41 mouse cellular contexts compared by ENCODE assay signal in genomic region chr7:143913611-143914010, GRCm38 (mm10). TPM values are rescaled to one million over a fixed set of nuclear protein-coding genes. Genes with fewer than 3 reads are reported as not detected.
DNase-seq lines count a peak whose midpoint lies in the region; TF ChIP-seq lines count a peak whose summit lies in the region.
"Had no signal": no experiment of that assay in that cellular context is flagged by ENCODE, and none has a peak within 500 bp of the region (broad histone marks: within the 10 kb centered on the region; RNA-seq: fewer than 3 reads in every experiment).

No protein-coding gene starts in this region.

- H3K4me1 ChIP-seq in heart, adult 2 months (ENCODE audit: control insufficient read depth, insufficient read depth, low read length), result no peaks in the 10 kb centered on the region
- H3K4me1 ChIP-seq: embryonic facial prominence, embryonic 13.5 days; forebrain, embryonic 10.5 days; forebrain, embryonic 15.5 days; kidney, embryonic 15.5 days; limb, embryonic 12.5 days; liver, embryonic 15.5 days; midbrain, embryonic 10.5 days; neural tube, embryonic 12.5 days had no signal

- H3K79me2 ChIP-seq in heart, adult 2 months (replicated peaks; ENCODE audit: control insufficient read depth, insufficient read depth, low read length), result no peaks in the 10 kb centered on the region

- DNase-seq in cerebellum, adult 18-20 months, result peak; percentile 7 to 8
- no peak for DNase-seq in cerebellum, postnatal 4 days (ENCODE audit: low spot score in 2 of 2)
- peak; percentile 22 to 44 for DNase-seq in layer of hippocampus, postnatal 10 days (ENCODE audit: low spot score in 2 of 2)
- no peak for DNase-seq in layer of hippocampus, adult 18-20 months (ENCODE audit: low spot score in 2 of 2)
- peak; percentile 17 to 31 for DNase-seq in adrenal gland, adult 18-20 months (ENCODE audit: low spot score in 2 of 2)
- DNase-seq in adrenal gland, postnatal 14 days, result peak; percentile 69
- no peak for DNase-seq in heart, adult 2 months
- DNase-seq in retina, postnatal 1 day, result no peak
- DNase-seq: gastrocnemius, postnatal 36 days; heart, postnatal 14 days; kidney, adult 18-20 months; kidney, postnatal 25 days; lung, embryonic 14.5 days; right cerebral cortex, postnatal 14 days; thymus, postnatal 4 days had no signal

- no peak overlapping the region for H3K4me3 ChIP-seq in heart, adult 2 months
- H3K4me3 ChIP-seq: embryonic facial prominence, embryonic 13.5 days; forebrain, embryonic 10.5 days; forebrain, embryonic 15.5 days; kidney, embryonic 15.5 days; layer of hippocampus, adult 2 months; limb, embryonic 12.5 days; liver, embryonic 15.5 days; midbrain, embryonic 10.5 days; myocyte; neural tube, embryonic 12.5 days had no signal

- H3K27me3 ChIP-seq in heart, adult 2 months (ENCODE audit: control insufficient read depth, insufficient read depth, low read length), result no peaks in the 10 kb centered on the region
- H3K27me3 ChIP-seq: embryonic facial prominence, embryonic 13.5 days; forebrain, embryonic 15.5 days; kidney, embryonic 15.5 days; limb, embryonic 12.5 days; liver, embryonic 15.5 days; neural tube, embryonic 12.5 days; Patski had no signal

- intact Hi-C loops in heart, adult 2 months (cut with DNase I), result no loop called here

- TF ChIP-seq CTCF in heart, adult 2 months (IDR thresholded peaks at IDR 0.05), result no peak

- TF ChIP-seq POLR2A in heart, adult 2 months (IDR thresholded peaks at IDR 0.05; ENCODE audit: insufficient read depth, low read depth, low read length), result no peak

- H3K9ac ChIP-seq in heart, adult 2 months (ENCODE audit: low read depth, low read length), result no peak overlapping the region
- H3K9ac ChIP-seq: embryonic facial prominence, embryonic 13.5 days; forebrain, embryonic 15.5 days; kidney, embryonic 15.5 days; limb, embryonic 12.5 days; liver, embryonic 15.5 days; lung, embryonic 14.5 days; neural tube, embryonic 12.5 days had no signal

- TF ChIP-seq EP300 in heart, adult 2 months (IDR thresholded peaks at IDR 0.05; ENCODE audit: insufficient read depth, low read depth, low read length), result no peak

- H3K36me3 ChIP-seq in heart, adult 2 months (ENCODE audit: control insufficient read depth, insufficient read depth, low read length), result no peaks in the 10 kb centered on the region
- H3K36me3 ChIP-seq: embryonic facial prominence, embryonic 13.5 days; forebrain, embryonic 10.5 days; forebrain, embryonic 15.5 days; kidney, embryonic 15.5 days; limb, embryonic 12.5 days; liver, embryonic 15.5 days; midbrain, embryonic 10.5 days; neural tube, embryonic 12.5 days had no signal

- WGBS in heart, adult 2 months, result 62% methylated on average over 8 of the region's 8 CpGs

- no peak overlapping the region for H3K27ac ChIP-seq in heart, adult 2 months
- H3K27ac ChIP-seq: embryonic facial prominence, embryonic 13.5 days; forebrain, embryonic 10.5 days; forebrain, embryonic 15.5 days; kidney, embryonic 15.5 days; layer of hippocampus, adult 2 months; limb, embryonic 12.5 days; liver, embryonic 15.5 days; midbrain, embryonic 10.5 days; neural tube, embryonic 12.5 days had no signal

RNA-seq across cellular contexts. Expression of gene Gm498, which starts 47.0 kb away (rescaled TPM):
- total RNA-seq in layer of hippocampus, postnatal 10 days (2021), result not detected
- total RNA-seq in layer of hippocampus, adult 18-20 months (2021), result not detected
- not detected for total RNA-seq in adrenal gland, adult 18-20 months (2021)
- not detected in 2 replicates for total RNA-seq in adrenal gland, postnatal 14 days (2021)
- not detected for total RNA-seq in heart, adult 2 months (2021)
- 0.12 TPM in 1 of 2 replicates, not detected in the other for polyA plus RNA-seq in heart, adult 2 months (2012; rRNA removed)
- total RNA-seq: gastrocnemius, adult 18-20 months; gastrocnemius, postnatal 36 days; heart, postnatal 14 days; layer of hippocampus, adult 2 months; left cerebral cortex, postnatal 14 days; liver, adult 2 months; megakaryocyte progenitor cell, adult 5-6 weeks; MEL; midbrain, postnatal 0 days had no signal
- polyA plus RNA-seq: cerebellum, adult 2 months; embryonic facial prominence, embryonic 13.5 days; forebrain, embryonic 10.5 days; forebrain, embryonic 15.5 days; frontal cortex, adult 2 months; heart, embryonic 14.5 days; hindbrain, embryonic 11.5 days; hindbrain, embryonic 16.5 days; intestine, embryonic 14.5 days; kidney, embryonic 15.5 days; limb, embryonic 12.5 days; liver, adult 2 months; liver, embryonic 15.5 days; lung, embryonic 14.5 days; midbrain, embryonic 10.5 days; midbrain, postnatal 0 days; myocyte; neural tube, embryonic 12.5 days; Patski; small intestine, adult 2 months; stomach, embryonic 14.5 days; thymus, postnatal 0 days had no signal

Comparison
In these comparisons a context has a peak if more than half of its experiments do, and no peak if none do; other contexts are left out.
1. DNase-seq: peak in cerebellum, adult 18-20 months (2 of 2), layer of hippocampus, postnatal 10 days (2 of 2), adrenal gland, adult 18-20 months (2 of 2) and adrenal gland, postnatal 14 days (single experiment); none in cerebellum, postnatal 4 days (0 of 2), layer of hippocampus, adult 18-20 months (0 of 2), heart, adult 2 months (0 of 2) and retina, postnatal 1 day (single experiment).